Mouse (Mus musculus) urinary bladder, postnatal 4 days (tissue): ENCODE data around the gene Tmem242.

Experiments
- DNase-seq, 2 experiments: peaks; one replicate each; pipeline ENCODE4 v3.0.0; 2021 to 2022; ENCODE audit warnings: low spot score in 2 of 2

Gene Tmem242

GRCm38 (mm10) chr17:5416518-5416917 lies 23.5 kb downstream of the Tmem242 start:
- DNase-seq, result no peak

- no peak for DNase-seq
These were observed 26.0 kb downstream of the Tmem242 start for GRCm38 (mm10) chr17:5414041-5414440.

DNA sequence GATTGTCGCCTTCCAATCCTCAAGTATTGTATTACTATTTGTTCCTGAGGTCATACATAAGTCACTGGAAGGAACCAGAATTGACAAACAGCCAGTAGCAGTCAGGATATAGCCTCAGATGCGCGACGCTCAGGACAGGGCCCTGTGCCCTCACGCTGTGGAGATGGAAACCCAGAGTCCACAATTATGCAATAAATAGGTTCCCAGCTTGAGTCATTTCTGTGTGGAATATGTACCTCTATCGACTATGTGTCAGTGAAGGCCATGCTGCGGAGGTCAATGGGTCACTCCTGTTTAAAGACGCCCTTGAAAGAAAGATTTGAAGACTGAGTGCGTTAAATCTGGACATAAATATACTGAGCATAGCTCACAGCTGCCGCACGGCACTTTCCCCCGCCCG lies 26.7 kb downstream of the Tmem242 start:
- no peak for DNase-seq

DNA sequence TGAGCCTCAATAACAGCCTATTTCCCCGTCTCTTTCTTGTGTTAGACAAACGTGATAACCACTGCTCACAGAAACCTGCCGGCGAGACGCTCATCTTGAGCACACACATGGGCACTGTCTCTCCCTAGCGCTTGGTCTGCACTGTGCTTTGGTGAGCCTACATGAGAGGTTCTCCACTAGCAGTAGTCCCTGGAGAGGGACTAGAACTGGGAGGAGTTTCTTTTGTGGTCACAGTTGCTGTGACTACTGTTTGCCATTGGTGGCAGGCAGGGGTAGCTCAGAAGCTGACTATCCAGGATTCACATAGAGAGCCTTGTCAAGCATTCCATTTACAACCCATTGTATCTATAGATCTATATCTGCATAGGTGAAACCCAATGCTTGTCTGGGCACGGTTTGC lies 27.3 kb downstream of the Tmem242 start:
- DNase-seq, result no peak

GRCm38 (mm10) chr17:5412301-5412700 lies 27.8 kb downstream of the Tmem242 start:
- DNase-seq, result no peak

- DNase-seq, result no peak
These were observed 28.9 kb downstream of the Tmem242 start for GRCm38 (mm10) chr17:5411205-5411604.

DNA sequence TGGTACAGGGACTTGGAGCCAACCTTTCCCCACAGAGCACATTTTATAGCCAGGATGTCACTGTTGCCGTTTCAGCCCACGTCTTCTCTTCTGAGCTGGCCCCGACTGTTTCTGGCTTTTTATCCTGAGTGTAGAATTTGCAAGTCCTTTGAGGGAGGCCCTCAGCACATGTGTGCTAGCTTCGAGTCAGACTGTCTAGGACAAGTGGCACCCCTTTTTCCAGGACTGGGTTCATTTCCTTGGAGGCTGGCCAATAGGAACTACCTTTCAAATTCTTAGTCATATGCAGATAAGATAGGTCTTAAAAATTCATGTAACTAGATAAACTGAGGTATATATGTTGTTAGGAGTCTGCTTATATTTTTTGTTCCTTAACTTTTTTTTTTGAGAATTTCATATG lies 29.7 kb downstream of the Tmem242 start:
- DNase-seq, result no peak

- no peak for DNase-seq
These were observed 33.0 kb downstream of the Tmem242 start for GRCm38 (mm10) chr17:5407030-5407429.

GRCm38 (mm10) chr17:5406566-5406965 lies 33.5 kb downstream of the Tmem242 start:
- DNase-seq, result no peak

DNA sequence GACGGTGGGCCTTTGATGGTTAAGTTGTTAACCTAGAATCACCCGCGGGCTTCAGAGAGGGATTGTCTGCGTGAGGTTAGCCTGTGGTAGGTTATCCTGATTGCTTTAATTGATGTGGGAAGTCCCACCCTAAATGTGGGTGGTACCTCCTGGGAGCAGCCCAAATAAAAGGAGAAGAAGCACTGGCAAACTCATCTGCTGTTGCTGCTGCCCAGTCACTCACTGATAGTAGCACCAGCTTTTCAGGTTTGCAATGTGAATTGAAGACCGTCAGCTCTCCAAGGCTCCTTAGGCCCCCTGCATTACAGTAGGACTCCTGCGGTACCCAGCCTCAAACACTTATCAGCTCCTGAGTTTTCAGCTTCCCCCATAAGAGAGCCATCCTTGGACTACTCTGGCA lies 36.2 kb downstream of the Tmem242 start:
- DNase-seq, result no peak

GRCm38 (mm10) chr17:5402624-5403023 lies 37.4 kb downstream of the Tmem242 start:
- DNase-seq, result peak; percentile 68 to 83

- DNase-seq, result peak; percentile 51 to 84
These were observed 38.0 kb downstream of the Tmem242 start for GRCm38 (mm10) chr17:5402069-5402468.

- no peak for DNase-seq
These were observed 38.8 kb downstream of the Tmem242 start for GRCm38 (mm10) chr17:5401288-5401687.

- no peak for DNase-seq
These were observed 39.5 kb downstream of the Tmem242 start for GRCm38 (mm10) chr17:5400435-5401090.

GRCm38 (mm10) chr17:5397148-5398007 lies 42.7 kb downstream of the Tmem242 start:
- DNase-seq, result peak; percentile 77 to 88

DNA sequence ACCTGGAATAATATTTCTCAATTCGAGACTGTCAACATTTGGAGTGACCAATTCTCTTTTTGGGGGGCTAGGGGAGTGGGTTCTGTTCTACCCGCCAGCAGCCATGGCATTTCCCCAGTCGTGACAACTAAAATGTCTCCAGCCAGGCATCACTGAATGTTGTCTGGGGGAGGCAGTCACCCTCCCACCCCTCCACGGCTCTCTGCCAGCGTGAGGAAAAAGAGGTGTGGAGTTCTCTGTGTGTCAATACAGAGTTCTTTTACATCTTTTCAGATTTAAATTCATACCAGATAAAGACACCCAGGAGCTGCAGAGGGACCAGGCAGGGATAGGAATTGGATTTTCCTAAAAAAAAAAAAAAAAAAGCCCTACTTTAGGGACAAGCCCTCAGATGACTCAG lies 43.8 kb downstream of the Tmem242 start:
- DNase-seq, result no peak

DNA sequence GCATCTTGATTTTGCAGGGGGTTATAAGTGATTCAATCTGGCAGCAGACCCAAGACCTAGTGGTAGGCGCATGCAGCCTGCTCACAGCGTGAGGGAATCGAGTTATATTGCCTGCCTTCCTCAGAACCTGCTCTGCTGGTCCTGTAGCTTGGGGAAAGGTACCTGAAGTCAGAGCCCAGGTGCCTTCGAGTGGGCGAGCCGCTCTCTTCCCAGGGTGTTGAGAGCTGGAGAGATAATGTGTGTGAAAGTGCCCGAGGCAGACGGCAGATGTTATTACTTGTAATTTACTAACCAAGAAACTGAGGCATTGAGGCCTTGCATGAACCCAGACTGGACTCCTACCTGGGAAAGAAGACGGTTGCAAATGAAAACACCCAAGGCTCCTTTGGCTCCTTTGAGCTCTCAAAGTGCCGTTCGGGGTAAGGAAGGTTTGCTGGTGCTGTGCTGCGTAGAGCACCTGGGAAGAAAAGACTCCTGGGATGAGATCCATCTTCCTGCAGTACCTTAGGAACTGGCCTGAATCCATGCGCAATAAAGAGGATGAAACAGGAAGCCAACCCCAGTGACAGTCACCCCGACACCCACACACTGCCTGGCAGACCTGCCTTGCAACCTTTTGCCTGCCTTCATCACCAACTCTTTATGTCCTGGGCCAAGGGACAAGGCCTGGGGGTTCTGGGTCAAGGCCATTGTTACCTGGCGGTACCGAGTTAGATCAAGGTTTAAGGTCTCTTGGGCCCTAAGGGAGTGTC lies 44.4 kb downstream of the Tmem242 start:
- DNase-seq, result no peak

GRCm38 (mm10) chr17:5390682-5391081 lies 49.4 kb downstream of the Tmem242 start:
- no peak for DNase-seq

- DNase-seq, result no peak
These were observed 51.7 kb downstream of the Tmem242 start for GRCm38 (mm10) chr17:5388351-5388750.

DNA sequence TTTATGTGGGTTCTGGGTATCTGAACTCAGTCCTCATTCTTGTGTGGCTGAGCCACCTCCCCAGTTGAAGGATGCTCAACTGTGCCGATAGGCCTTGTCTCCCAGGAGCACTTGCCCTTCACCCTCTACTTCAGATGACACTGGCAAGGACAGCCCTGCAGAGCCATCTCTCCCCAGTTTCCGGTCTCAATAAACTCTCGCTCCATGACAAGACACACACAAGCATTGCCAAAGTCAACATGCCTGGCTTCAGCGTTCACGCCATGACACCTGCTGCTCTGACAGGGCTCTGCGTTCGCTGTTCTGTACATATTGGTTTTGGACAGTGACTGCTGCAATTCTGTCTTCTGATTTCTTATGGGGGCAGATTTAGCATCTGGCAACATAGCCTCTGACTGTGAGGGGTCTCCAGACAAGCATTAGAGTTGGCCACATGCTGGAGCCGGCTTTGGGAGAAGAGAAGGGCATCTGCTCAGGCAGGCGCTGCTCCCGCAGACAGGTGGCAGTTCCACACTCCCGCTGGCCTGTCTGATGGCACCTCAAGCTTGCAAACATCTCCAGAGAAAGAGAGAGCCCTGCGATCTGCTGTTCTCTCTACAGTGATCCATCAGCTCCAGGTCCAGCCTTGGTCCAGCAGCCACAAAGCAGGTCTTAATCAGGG lies 53.0 kb downstream of the Tmem242 start:
- DNase-seq, result no peak

DNA sequence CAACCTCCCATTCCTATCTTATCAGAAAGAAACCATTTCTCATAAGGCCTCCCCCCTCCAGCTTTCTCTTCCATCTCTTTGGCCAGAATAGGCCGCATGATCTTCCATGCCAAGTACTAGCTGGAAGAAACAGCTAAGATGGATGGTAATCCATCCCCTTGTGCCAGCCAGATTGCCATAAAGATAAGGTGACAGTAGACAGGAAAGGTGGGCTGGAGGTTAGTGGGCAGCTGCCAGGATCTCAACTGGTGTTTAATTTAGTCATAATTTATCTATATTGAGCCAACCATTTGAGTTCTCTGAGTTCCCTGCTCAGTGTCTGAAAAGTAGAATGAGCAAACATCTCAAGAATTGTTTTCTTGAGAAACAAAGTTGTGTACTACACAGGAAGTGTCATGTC lies 54.4 kb downstream of the Tmem242 start:
- DNase-seq, result no peak

GRCm38 (mm10) chr17:5377930-5378310 lies 62.1 kb downstream of the Tmem242 start:
- DNase-seq, result no peak
